Mouse (Mus musculus) testis, adult 2 months (tissue): ENCODE data around the gene Trpd52l3.

Experiments
- CTCF ChIP-seq: fragments of 200-500 bp; IDR thresholded peaks from 2 replicates; pipeline ENCODE4 v1.5.1; 2012; ENCODE audit warnings: low read depth, mild to moderate bottlenecking, inconsistent platforms, low read length, moderate library complexity; ENCODE audit not compliant: control insufficient read depth, insufficient read depth, insufficient replicate concordance
- POLR2A ChIP-seq: fragments of 200-500 bp; IDR thresholded peaks from 2 replicates; pipeline ENCODE4 v1.6.1; 2012; ENCODE audit warnings: low read depth, mild to moderate bottlenecking, inconsistent platforms, low read length, moderate library complexity; ENCODE audit not compliant: control insufficient read depth

GRCm38 (mm10) chr19:29978847-29979246 lies 24.7 kb upstream of the Trpd52l3 start:
- TF ChIP-seq POLR2A (no peak), CTCF (no peak)
